Mouse (Mus musculus): Measurements from ENCODE around the gene Map3k6. TPM values are rescaled to one million over a fixed set of nuclear protein-coding genes. Genes with fewer than 3 reads are reported as not detected.

The Map3k6 gene
- polyA plus RNA-seq, 1 experiment, result 53.6 TPM

DNA sequence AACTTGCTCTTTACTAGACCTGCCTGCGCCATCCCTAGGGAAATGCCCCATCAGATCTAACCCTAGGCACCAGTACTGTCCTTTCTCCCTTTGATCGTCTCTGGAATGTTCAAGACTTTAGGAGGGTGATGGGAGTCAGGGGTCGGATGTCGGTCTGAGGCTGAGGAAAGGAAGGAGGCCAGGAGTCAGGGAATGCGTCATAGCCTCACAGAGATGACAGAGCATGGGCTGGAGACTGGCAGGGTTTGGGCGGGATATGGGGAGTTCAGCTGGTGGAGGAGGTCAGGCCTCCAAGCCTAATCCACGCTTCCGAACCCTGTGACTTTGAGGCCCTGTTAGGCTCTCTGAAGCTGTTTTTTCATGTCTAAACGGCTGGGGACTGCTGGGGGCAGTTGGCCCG lies 27.0 kb upstream of the Map3k6 start:
- DNase-seq (ENCODE audit: low read depth), result no peak

DNA sequence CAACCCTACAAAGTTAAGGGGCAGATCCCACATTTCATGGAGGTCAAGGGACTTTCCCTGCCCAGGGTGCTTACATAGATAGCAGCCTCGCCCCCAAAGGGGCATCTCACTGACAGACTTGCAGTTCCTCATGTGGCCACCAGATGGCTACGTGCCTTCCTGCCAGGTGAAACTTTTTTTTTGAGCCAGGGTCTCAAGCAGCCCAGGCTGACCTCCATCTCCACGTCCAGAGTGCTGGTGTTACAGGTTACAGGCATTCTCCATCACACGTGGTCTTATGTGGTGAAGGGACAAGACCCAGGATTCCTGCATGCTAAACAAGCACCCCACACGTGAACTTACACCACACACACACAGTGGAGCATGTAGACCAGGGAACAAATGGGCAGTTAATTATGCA lies 23.0 kb upstream of the Map3k6 start:
- no peak for DNase-seq (ENCODE audit: low read depth)

DNA sequence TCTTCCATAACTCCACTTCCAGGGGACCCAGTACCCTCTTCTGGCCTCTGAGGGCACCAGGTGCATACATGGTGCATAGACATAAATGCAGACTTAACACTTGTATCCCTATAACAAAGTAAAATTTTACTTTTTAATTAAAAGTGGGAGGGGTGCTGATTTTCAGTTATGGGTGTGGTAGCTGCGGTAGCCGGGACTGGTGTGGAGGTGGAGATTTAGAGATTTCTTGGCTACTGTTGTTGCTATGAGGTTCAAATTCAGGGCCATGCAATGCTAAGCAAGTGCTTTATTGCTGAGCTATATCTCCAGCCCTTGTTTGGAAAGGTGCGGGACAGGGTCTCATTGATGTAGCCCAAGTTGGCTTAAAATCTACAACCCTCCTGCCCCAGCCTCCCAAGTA lies 21.9 kb upstream of the Map3k6 start:
- DNase-seq (ENCODE audit: low read depth), result no peak

DNA sequence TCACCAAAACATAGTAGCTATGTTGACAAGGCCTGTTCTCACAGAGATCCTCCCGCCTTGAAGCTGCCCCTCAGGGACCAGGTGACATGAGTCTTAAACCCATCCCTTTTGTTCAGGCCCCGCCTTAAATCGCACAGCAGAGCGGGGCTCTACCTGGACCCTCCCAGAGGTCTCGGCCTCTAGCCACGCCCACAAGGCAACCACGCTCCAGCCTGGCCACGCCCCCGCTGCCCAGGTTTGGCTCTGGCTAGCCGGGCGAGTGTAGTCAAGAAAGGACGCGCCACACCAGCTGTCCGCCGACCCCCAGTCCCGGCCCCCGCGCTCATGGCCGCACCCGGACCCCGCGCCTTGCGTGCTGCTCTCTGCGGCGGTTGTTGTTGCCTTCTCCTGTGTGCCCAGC lies 20.0 kb upstream of the Map3k6 start:
- no peak for DNase-seq (ENCODE audit: low read depth)

DNA sequence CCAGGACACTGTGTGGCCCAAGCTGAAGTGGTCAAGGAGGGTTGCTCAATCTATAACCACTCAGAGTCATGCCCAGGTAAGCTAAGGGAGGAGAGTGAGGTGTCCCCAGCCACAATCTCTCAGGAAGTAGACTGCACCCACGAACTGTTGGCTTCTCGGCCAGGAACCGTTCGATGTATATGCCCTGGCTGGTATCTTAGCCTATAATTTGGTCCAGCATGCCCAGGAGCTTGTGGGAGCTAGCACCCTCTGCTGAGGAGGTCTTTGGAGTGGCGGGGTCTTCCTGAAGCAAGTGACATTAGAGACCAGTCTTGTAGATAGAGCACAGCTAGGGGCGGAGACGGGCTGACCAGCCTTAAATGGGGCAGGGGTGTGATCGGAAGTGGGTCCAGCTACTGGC lies 18.9 kb upstream of the Map3k6 start:
- no peak for DNase-seq (ENCODE audit: low read depth)

DNA sequence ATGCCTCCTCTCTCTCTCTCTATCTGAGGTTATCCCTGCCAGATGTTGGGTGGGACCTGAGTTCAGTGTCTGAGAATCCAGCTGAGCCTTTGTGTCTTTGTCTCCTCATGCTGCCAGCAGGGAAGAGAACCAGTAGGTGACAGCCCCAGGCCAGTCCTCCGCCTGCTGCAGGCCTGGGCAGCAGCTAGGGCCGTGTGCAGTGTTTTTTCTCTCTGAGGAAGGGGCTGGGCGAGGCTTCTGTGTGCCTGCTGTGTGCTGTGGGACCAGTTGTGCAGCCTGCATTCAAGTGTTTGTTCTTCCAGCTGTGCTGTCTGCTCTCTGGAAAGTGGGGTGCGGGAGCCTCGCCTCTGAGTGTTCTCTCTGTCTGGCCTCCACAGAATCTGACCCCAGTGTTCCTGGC lies 16.7 kb upstream of the Map3k6 start:
- no peak for DNase-seq (ENCODE audit: low read depth)

DNA sequence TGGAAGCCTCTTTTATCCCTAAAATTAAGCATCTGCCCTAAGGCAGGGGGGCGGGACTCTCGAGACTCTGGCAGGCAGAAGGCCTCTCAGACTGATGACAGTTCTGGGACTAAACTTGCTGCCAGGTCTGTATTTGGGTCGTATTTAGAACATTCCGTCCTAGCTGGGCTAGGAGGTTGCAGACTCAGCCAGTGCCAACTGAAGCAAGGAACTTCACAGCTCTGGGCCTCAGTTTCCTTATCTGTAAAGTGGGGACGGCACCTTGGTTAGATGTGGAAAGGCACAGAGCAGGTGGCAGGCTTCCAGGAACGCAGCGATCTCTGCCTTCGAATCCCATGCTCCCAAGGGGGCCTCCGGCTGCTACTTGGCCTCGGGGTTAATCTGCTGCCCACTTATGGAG lies 14.5 kb upstream of the Map3k6 start:
- no peak for DNase-seq (ENCODE audit: low read depth)

DNA sequence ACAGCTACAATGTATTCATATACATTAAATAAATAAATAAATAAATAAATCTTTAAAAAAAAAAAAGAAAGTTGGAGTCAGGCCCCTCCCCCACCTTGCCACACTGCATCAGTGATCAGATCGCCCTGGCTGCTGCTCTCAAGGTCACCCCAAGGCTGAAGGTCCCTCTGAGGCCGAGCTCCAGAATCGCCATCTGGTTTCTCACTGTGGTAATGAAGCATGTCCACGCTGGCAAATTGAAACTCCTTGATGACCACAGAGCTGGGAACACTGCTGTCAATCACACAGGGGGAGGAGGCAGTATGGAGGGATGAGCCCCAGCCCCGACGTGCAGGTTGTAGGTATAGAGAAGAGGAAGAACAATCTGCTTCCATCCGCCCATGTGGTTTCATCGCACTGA lies 13.0 kb upstream of the Map3k6 start:
- DNase-seq (ENCODE audit: low read depth), result no peak

DNA sequence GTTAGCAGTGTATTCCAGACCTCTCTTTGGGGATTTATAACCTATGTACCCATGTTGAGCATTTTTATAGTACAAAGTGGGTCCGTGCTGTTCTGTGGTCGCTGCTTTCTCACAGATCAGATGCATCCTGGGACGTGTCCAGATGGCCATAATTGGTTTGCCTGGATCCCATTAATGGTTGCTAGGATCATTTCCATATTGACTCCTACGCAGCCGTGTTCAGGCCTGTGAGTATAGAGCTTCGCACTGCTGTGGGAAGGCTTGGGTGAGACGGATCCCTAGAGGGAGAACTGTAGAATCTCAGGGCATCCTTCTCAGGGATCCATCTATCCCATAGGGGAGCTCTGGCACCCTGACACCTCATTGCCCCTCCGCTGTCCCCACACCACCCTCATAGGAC lies 11.0 kb upstream of the Map3k6 start:
- no peak for DNase-seq (ENCODE audit: low read depth)

DNA sequence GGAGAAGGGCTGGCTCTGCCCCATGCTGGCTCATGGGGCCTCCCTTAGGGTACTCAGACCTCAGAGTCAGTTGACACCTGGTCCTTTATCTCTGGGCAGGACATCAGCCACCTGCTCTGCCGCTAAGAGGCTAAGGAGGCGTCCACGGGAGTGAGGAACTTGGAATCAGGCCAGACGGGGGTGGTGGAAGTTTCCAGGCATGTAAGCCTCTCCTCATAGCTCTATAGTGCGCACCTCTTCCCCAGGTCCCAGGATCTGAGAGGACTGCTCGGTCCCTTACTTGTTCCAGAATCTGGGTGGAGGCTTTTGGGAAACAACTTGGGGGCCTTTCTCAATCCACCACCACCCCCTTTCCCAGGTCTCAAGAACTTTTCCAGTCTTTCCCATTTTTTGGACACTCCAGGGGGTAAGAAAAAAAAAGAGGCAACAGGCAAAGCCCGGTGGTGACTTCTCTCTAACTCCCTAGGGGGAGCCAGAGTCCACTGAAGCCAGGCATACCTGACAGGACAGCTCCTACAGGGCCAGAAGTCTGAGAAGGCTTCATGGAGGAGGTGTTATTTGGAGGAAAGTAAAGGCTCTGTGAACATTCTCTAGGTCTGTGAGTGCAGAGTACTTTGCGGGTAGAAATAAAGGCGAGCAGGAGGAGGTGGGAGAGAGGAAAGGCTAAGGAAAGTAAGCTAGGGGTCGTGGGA lies 7.2 kb upstream of the Map3k6 start:
- no peak for DNase-seq (ENCODE audit: low read depth)

DNA sequence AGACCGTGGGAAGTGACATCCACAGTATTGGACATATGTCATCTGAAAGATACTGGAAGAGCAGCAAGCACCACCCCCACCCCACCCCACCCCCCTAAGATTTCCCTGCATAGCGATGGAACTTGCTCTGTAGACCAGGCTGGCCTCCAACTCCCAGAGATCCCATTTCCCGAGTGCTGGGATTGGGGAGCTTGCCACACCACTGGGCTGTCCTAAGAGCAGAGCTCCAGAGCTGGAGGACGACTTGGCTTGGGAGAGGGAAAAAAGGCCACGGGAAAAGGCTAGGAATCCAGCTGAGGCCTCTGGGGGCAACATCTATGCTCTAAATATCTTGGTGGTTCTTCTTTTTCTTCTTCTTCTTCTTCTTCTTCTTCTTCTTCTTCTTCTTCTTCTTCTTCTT lies 5.8 kb upstream of the Map3k6 start:
- no peak for DNase-seq (ENCODE audit: low read depth)

DNA sequence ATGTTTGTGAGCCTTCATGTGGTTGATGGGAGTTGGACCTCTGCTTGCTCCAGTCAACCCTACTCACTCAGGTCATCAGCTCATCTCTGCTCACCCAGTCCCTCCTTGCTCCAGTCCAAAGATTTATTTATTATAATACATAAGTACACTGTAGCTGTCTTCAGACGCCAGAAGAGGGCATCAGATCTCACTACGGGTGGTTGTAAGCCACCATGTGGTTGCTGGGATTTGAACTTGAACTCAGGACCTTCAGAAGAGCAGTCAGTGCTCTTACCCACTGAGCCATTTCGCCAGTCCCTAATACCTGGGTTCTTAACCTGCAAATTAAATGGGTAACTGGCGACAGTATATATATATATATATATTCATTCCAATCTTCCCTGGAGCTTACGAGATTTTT lies 5.2 kb upstream of the Map3k6 start:
- no peak for DNase-seq (ENCODE audit: low read depth)

DNA sequence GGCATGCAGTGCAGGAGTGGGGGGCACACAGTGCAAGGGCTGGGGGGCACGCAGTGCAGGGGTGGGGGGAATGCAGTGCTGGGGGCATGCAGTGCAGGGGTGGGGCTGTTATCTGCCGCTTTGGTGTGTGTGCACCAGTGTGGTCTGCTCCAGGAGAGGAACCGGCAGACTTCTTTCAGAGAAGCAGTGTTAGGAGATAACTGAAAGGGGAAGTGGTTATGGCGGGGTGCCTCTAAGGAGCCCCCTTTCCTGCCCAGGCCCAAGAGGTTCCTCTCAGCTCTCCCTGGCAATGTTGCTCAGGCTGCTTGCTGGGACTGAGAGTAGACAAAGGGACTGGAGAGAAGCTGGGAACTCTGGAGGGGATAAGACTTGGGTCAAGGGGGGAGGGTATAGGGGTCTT lies 2.7 kb upstream of the Map3k6 start:
- DNase-seq (ENCODE audit: low read depth), result no peak

DNA sequence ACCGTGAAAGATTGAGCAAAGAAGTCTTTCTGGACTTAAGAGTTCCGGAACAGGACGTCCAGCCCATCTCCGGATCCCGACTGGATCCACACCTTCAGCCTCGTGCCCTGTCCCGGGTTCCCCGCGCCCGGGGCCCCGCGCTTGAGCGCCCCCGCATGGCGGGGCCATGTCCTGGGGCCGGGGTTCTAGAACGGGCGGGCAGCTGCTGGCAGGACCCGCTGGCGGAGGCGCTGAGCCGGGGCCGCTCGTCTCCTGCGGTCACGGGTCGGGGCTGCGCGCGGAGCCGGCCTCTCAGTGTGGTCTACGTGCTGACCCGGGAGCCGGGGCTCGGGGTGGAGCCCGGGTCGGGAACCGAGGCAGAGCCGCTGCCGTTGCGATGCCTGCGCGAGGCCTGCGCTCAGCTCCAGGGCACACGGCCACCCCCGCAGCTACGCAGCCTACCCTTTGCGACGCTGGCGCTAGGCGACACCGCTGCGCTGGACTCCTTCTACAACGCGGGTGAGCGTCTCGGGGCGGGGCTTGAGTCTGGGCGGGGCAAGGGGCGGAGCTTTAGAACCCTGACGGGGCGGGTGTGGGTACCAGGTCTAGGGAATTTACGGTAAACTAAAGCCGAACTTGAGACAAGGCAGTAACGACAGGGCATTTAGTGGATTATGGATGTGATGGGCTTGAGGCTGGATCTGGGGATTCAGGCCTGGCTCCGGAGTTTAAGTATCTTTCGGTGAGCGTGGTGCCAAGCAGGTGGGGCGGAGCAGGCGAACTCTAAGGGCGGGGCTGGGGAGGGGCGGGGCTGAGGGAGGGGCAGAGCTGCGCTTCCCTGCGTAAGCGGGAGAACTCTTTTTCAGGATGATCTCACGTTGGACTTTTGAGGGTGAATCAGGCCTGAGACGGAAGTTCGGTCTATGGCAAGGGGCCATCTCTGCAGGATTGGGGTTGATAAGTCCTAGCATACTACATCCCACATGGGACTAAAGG lies 603 bp downstream of the Map3k6 start:
- DNase-seq (ENCODE audit: low read depth), result no peak

DNA sequence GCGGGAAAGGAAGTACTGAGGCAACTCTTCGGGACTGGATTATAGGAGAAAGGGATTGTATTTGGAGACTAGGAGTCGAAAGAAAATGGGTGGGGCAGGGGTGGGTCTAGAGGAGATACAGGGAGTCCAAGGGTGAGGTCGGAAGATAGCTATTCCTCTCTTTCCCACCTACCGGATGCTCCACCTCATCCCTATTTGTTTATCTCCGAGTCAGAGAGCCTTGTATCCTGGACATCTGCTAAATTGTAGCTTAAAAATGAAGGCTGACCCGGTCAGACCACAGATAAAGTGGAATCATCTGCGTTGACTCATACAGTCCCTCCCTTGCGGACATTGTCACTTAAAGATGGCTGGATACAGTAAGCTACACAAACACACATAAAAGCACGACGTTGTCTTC lies 1.3 kb downstream of the Map3k6 start:
- DNase-seq (ENCODE audit: low read depth), result no peak

DNA sequence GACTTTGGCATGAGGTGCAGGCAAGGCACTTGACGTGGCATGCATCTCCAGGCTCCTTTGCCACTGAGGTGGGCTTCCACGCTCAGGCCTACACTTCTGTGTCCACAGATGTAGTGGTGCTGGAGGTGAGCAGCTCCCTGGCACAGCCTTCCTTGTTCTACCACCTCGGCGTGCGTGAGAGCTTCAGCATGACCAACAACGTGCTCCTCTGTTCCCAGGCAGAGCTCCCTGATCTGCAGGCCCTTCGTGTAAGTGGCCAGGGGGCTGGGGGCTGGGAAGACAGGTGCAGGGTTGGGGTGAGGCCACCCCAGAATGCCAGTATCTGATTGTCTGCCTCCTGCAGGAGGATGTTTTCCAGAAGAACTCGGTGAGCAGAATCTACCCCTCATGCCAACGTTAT lies 2.1 kb downstream of the Map3k6 start:
- DNase-seq (ENCODE audit: low read depth), result no peak

DNA sequence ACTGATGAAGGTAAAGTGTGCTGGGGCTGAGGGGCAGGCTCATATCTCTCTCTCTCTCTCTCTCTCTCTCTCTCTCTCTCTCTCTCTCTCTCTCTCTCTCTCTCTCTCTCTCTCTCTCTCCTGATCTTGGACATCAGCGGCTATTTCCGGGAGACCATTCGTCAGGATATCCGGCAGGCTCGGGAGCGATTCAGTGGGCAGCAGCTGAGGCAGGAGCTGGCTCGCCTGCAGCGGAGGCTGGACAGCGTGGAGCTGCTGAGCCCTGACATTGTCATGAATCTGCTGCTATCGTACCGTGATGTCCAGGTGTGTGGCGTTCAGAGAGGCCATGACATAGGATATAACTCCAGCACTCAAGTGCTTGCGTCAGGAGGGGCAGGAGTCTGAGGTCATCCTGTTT lies 2.9 kb downstream of the Map3k6 start:
- no peak for DNase-seq (ENCODE audit: low read depth)

DNA sequence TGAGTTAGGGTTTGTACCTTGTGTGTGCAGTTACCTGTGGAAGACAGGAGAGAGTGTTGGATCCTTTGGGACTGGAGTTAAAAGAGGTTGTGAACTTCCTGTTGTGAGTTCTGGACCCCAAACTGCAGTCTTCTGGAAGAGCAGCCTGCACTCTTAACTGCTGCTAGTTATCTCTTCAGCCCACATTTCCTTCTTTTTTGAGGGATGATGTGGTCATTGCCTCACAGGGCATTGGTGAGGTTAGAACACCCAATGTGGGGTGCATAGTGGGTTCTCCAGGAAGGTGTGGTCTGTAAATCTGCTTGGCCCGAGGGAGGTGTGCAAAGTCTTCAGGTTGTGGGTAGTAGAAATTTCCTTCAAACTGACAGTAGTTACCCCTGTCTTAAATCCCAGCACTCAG lies 3.7 kb downstream of the Map3k6 start:
- DNase-seq (ENCODE audit: low read depth), result no peak

DNA sequence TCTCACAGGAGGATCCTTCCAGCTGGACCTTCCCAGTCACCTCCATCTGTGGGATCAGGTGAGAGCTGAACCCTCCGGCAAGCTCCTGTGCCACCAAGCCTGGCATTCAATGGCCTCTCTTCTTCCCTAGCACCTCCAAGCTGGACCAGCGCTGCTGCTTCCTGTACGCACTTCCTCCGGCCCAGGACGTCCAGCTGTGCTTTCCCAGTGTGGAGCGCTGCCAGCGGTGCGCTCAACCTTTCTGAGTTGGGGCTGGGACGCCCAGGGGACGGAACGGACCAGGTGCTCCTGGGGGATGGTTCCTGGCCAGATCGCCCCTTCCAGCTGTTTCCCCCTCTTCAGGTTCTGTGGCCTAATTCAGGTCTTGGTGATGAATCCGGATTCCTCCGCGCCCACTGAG lies 6.5 kb downstream of the Map3k6 start:
- no peak for DNase-seq (ENCODE audit: low read depth)

DNA sequence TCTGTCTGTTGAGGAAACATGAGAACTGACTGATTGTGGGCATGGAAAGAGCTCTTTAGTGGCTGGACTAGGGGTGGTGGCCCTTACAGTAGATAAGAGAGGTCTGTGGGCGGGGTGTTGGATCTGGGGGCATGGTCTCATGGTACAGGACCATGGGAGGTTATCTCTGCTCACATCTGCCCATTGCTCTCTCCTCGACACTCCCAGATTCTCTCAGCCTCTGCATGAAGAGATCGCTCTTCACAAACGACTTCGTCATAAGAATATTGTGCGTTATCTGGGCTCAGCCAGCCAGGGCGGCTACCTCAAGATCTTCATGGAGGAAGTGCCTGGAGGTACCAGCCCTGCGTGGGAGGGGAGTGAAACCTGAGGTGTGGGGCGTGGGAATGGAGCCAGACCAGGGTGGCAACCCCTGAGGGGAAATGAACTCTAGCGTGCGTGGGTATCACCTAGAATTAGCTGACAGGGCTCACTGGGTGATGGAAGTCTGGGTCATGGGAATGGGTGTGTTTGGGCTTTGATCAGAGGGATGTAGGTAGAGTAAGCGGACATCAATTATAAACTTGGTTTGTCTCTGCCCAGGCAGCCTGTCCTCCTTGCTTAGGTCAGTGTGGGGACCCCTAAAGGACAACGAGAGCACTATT lies 7.3 kb downstream of the Map3k6 start:
- no peak for DNase-seq (ENCODE audit: low read depth)

DNA sequence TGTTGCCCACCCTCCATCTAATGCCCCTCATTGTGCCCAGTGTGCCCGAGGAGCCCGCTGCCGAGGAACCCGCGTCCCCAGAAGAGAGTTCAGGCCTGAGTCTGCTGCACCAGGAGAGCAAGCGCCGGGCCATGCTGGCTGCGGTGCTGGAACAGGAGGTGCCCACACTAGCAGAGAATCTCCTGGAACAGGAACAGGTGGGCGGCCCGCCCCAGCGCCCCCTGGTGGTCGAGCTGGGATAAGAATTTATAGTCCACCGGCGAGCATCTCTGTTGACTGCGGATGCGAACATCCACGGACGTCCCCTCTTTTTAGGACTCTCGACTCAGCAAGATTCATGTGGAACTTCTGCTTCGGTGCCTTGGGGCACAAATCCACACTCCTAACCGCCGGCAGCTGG lies 10.0 kb downstream of the Map3k6 start:
- DNase-seq (ENCODE audit: low read depth), result no peak

DNA sequence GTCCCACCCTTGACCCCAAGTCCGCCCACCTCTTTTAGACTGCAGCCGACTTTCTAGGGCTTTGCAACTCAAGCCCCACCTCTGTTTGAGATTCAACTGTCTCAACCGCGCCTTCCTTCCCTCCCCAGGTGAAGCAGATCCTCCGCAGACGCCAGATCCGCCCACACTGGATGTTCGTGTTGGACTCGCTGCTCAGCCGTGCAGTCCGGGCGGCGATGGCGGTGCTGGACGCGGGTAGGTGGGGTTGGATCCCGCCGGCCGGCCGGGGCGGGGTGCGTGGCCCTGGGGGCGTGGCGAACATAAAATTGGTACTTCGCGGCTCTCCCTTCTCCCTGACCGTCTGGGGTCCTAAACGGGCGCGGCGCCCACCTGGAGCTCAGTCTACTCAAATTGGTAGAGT lies 10.6 kb downstream of the Map3k6 start:
- no peak for DNase-seq (ENCODE audit: low read depth)

DNA sequence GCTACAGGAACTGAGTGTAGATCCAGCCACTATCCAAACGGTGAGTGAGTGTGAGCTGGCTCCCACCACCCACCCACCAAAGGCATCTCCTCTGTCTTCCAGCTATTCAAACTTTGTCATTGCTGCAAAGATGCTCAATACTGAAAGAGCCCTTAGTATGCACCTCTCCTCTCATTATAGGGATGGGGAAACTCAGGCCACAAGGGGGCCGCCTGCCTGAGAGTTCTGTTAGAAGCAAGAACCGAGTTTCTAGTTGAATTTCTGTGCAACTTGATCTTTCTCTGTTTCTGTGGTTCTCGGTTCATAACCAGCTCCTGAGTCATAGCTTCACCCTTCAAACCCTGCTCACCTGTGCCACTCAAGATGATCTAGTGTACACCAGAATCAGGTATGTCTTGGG lies 11.5 kb downstream of the Map3k6 start:
- DNase-seq (ENCODE audit: low read depth), result no peak
